In the genomic region with DNA sequence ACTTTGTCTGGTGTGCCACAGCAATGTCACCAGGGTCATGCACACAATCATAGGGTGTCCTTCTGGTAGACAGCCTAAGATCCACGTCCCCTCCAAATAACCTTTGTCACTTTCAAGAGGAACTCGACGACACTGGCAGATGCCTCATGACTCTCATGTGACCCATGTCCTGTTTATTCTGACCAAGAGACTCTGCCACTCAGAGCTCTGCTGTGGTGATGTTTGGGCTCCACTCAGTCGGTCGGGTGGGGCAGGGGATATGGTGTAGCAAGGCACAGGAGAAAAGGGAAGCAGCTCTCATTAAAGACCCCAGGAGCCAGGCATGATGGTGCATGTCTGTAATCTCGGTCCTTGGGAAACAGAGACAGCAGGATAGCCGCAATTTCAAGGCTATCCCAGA, we compare ENCODE assay signal across 13 mouse cellular contexts. TPM values are rescaled to one million over a fixed set of nuclear protein-coding genes. Genes with fewer than 3 reads are reported as not detected.
DNase-seq lines count a peak whose midpoint lies in the region; ATAC-seq lines count a peak whose summit lies in the region.
"Had no signal": no experiment of that assay in that cellular context is flagged by ENCODE, and none has a peak within 500 bp of the region (broad histone marks: within the 10 kb centered on the region; RNA-seq: fewer than 3 reads in every experiment).

No protein-coding gene starts in this region.

- no peak overlapping the region for H3K9ac ChIP-seq in liver, embryonic 15.5 days
- H3K9ac ChIP-seq in intestine, embryonic 16.5 days (ENCODE audit: low read depth, low read length): no peak overlapping the region
- H3K9ac ChIP-seq: embryonic facial prominence, embryonic 13.5 days; forebrain, embryonic 13.5 days; hindbrain, embryonic 13.5 days; liver, embryonic 14.5 days had no signal

- H3K4me3 ChIP-seq in liver, embryonic 15.5 days (replicated peaks): no peak overlapping the region
- no peak overlapping the region for H3K4me3 ChIP-seq in intestine, embryonic 16.5 days (ENCODE audit: low read length)
- H3K4me3 ChIP-seq: embryonic facial prominence, embryonic 13.5 days; forebrain, embryonic 13.5 days; hindbrain, embryonic 13.5 days had no signal

- DNase-seq in layer of hippocampus, adult 9-11 months: peak; percentile 86
- DNase-seq in layer of hippocampus, postnatal 36 days: no peak
- DNase-seq in ZHBTc4 (ENCODE audit: low read depth, low spot score): peak; percentile 67
- DNase-seq in monocyte, adult 2 months (ENCODE audit: low read depth in 1 of 2, low spot score in 2 of 2): peak; percentile 80 to 85
- no peak for DNase-seq in adrenal gland, adult 2 months
- DNase-seq: kidney, postnatal 10 days; thymus, adult 18-20 months had no signal

- WGBS in liver, embryonic 15.5 days (ENCODE audit: insufficient replicate concordance): 18% methylated on average over 7 of the region's 7 CpGs
- 41% methylated on average over 7 of the region's 7 CpGs for WGBS in intestine, embryonic 16.5 days

- H3K27ac ChIP-seq in liver, embryonic 15.5 days (replicated peaks): no peak overlapping the region
- H3K27ac ChIP-seq in intestine, embryonic 16.5 days (ENCODE audit: low read length): no peak overlapping the region
- H3K27ac ChIP-seq: embryonic facial prominence, embryonic 13.5 days; forebrain, embryonic 13.5 days; hindbrain, embryonic 13.5 days; liver, embryonic 14.5 days had no signal

- H3K4me2 ChIP-seq in liver, embryonic 15.5 days: peak overlapping the region; percentile 20; the same call in 1 of the 2 replicates
- no peak overlapping the region for H3K4me2 ChIP-seq in intestine, embryonic 16.5 days (ENCODE audit: low read depth, low read length)
- H3K4me2 ChIP-seq: embryonic facial prominence, embryonic 13.5 days; forebrain, embryonic 13.5 days; hindbrain, embryonic 13.5 days had no signal

- H3K27me3 ChIP-seq in liver, embryonic 15.5 days: peaks cover 5% of the 10 kb centered on the region; the same call in 1 of the 2 replicates
- H3K27me3 ChIP-seq in intestine, embryonic 16.5 days (replicated peaks; ENCODE audit: control insufficient read depth, insufficient read depth, low read length): no peaks in the 10 kb centered on the region
- H3K27me3 ChIP-seq: forebrain, embryonic 13.5 days had no signal

- H3K9me3 ChIP-seq in liver, embryonic 15.5 days (replicated peaks): no peaks in the 10 kb centered on the region
- no peaks in the 10 kb centered on the region for H3K9me3 ChIP-seq in intestine, embryonic 16.5 days (ENCODE audit: control insufficient read depth, low read length)
- H3K9me3 ChIP-seq: embryonic facial prominence, embryonic 13.5 days; forebrain, embryonic 13.5 days; hindbrain, embryonic 13.5 days had no signal

- H3K4me1 ChIP-seq in liver, embryonic 15.5 days (replicated peaks): peaks cover 12% of the 10 kb centered on the region
- H3K4me1 ChIP-seq in intestine, embryonic 16.5 days (ENCODE audit: control insufficient read depth, insufficient read depth, low read length): no peaks in the 10 kb centered on the region
- H3K4me1 ChIP-seq: embryonic facial prominence, embryonic 13.5 days; hindbrain, embryonic 13.5 days had no signal

- 0 out of 2 replicates have a peak, but pooled peaks have one; percentile 16 for ATAC-seq in liver, embryonic 15.5 days (ENCODE audit: insufficient read depth)
- ATAC-seq in intestine, embryonic 16.5 days: no peak

- H3K36me3 ChIP-seq in liver, embryonic 15.5 days (replicated peaks): no peaks in the 10 kb centered on the region
- H3K36me3 ChIP-seq in intestine, embryonic 16.5 days (ENCODE audit: control insufficient read depth, insufficient read depth, low read length): no peaks in the 10 kb centered on the region
- H3K36me3 ChIP-seq: embryonic facial prominence, embryonic 13.5 days; hindbrain, embryonic 13.5 days had no signal

RNA-seq across cellular contexts. Expression of gene Gltp, which starts 8.2 kb away (rescaled TPM):
- 10 to 100 TPM; 27.9 to 33.4 TPM for total RNA-seq in layer of hippocampus, postnatal 36 days (2021)
- polyA plus RNA-seq in liver, embryonic 15.5 days (2015; fragmentation: Nextera tagmentation; extraction: Ambion mirVana): 36.2 and 36.8 TPM in 2 replicates
- 10 to 100 TPM; 48.5 to 64.7 TPM for total RNA-seq in adrenal gland, adult 2 months (2021)
- 135 and 167 TPM in 2 replicates for polyA plus RNA-seq in adrenal gland, adult 2 months (2012; rRNA removed)
- 100 and 103 TPM in 2 replicates for polyA plus RNA-seq in intestine, embryonic 16.5 days (2015; fragmentation: Nextera tagmentation; extraction: Ambion mirVana)

RNA-seq across cellular contexts. Expression of gene Tchp, which starts 8.5 kb away (rescaled TPM):
- total RNA-seq in layer of hippocampus, postnatal 36 days (2021): 10 to 100 TPM; 12.0 to 13.8 TPM
- 2.9 and 3.2 TPM in 2 replicates for polyA plus RNA-seq in liver, embryonic 15.5 days (2015; fragmentation: Nextera tagmentation; extraction: Ambion mirVana)
- 1 to 10 TPM; 5.5 to 7.6 TPM for total RNA-seq in adrenal gland, adult 2 months (2021)
- polyA plus RNA-seq in adrenal gland, adult 2 months (2012; rRNA removed): 13.8 and 14.2 TPM in 2 replicates
- 5.8 and 8.2 TPM in 2 replicates for polyA plus RNA-seq in intestine, embryonic 16.5 days (2015; fragmentation: Nextera tagmentation; extraction: Ambion mirVana)

RNA-seq across cellular contexts. Expression of gene Trpv4, which starts 40.8 kb away (rescaled TPM):
- total RNA-seq in layer of hippocampus, postnatal 36 days (2021): 1 to 10 TPM; 1.2 to 2.0 TPM
- 0.24 and 0.33 TPM in 2 replicates for polyA plus RNA-seq in liver, embryonic 15.5 days (2015; fragmentation: Nextera tagmentation; extraction: Ambion mirVana)
- 1 to 10 TPM; 2.5 to 3.1 TPM for total RNA-seq in adrenal gland, adult 2 months (2021)
- 4.5 and 5.4 TPM in 2 replicates for polyA plus RNA-seq in adrenal gland, adult 2 months (2012; rRNA removed)
- polyA plus RNA-seq in intestine, embryonic 16.5 days (2015; fragmentation: Nextera tagmentation; extraction: Ambion mirVana): 0.73 and 0.93 TPM in 2 replicates

Comparison
In these comparisons a context has a peak if more than half of its experiments do, and no peak if none do; other contexts are left out.
1. DNase-seq: peak in layer of hippocampus, adult 9-11 months (single experiment), ZHBTc4 (single experiment) and monocyte, adult 2 months (2 of 2); none in layer of hippocampus, postnatal 36 days (0 of 2) and adrenal gland, adult 2 months (single experiment).